Mouse (Mus musculus) kidney, embryonic 15.5 days (tissue): ENCODE data around the gene Sgtb. TPM values are rescaled to one million over a fixed set of nuclear protein-coding genes. Genes with fewer than 3 reads are reported as not detected.
A peak's percentile ranks its signal among the peaks of the same experiment; 100 is the strongest.

Experiments used
- ATAC-seq: fragments of 200-750 bp; cut with Nextera tagmentation; replicated peaks from 2 replicates; pipeline ENCODE4 v1.8.0; 2017; ENCODE audit warnings: moderate TSS enrichment; ENCODE audit not compliant: low FRiP score
- H3K27ac ChIP-seq: fragments of 300-500 bp; sonication (generic); 2 replicates; pipeline ENCODE4 v1.5.1; 2015; ENCODE audit warnings: mild to moderate bottlenecking, inconsistent platforms
- H3K27me3 ChIP-seq: fragments of 300-500 bp; sonication (generic); 2 replicates; pipeline ENCODE4 v1.6.1; 2015; ENCODE audit warnings: inconsistent platforms
- H3K36me3 ChIP-seq: fragments of 300-500 bp; sonication (generic); 2 replicates; pipeline ENCODE4 v1.6.1; 2015; ENCODE audit warnings: inconsistent platforms
- H3K4me1 ChIP-seq: fragments of 300-500 bp; sonication (generic); 2 replicates; pipeline ENCODE4 v1.6.1; 2015; ENCODE audit warnings: inconsistent platforms
- H3K4me2 ChIP-seq: fragments of 300-500 bp; sonication (generic); 2 replicates; pipeline ENCODE4 v1.6.1; 2015; ENCODE audit warnings: moderate library complexity, mild to moderate bottlenecking, inconsistent platforms
- H3K4me3 ChIP-seq: fragments of 300-500 bp; sonication (generic); replicated peaks from 2 replicates; pipeline ENCODE4 v1.5.1; 2015; ENCODE audit warnings: mild to moderate bottlenecking, inconsistent platforms
- H3K9ac ChIP-seq: fragments of 300-500 bp; sonication (generic); 2 replicates; pipeline ENCODE4 v1.6.1; 2015; ENCODE audit warnings: mild to moderate bottlenecking, inconsistent platforms
- H3K9me3 ChIP-seq: fragments of 300-500 bp; sonication (generic); replicated peaks from 2 replicates; pipeline ENCODE4 v1.6.1; 2016; ENCODE audit warnings: inconsistent platforms
- WGBS: fragments of 180-500 bp; shearing (Covaris S2); methylation state at CpG from one replicate; pipeline ENCODE4 v1.1.7; 2015; ENCODE audit warnings: mixed read lengths; 5-methylcytosine and 5-hydroxymethylcytosine counted together
- polyA plus RNA-seq: library from polyadenylated mRNA; unstranded; fragments of >200 nt; fragmentation: Nextera tagmentation; extraction: Ambion mirVana; gene quantifications from 2 replicates; pipeline ENCODE4 v1.2.1, GENCODE M21; 2015

Sgtb gene
- polyA plus RNA-seq, 1 experiment from 2014 or later: 6.5 TPM

- Histone ChIP-seq H3K9ac (no peak overlapping the region), H3K4me1 (no peaks in the 10 kb centered on the region), H3K27ac (no peak overlapping the region), H3K4me2 (no peak overlapping the region), H3K36me3 (no peaks in the 10 kb centered on the region), H3K4me3 (no peak overlapping the region), H3K9me3 (no peaks in the 10 kb centered on the region), H3K27me3 (no peaks in the 10 kb centered on the region)
- ATAC-seq: no peak
- WGBS: 75% methylated on average over 2 of the region's 2 CpGs
Observed at GRCm38 (mm10) chr13:104084600-104084999, 24.9 kb upstream of the Sgtb start.

GRCm38 (mm10) chr13:104089387-104089786 is 20.2 kb upstream of the Sgtb start:
- no peaks in the 10 kb centered on the region for H3K27me3 ChIP-seq
- no peak overlapping the region for H3K9ac ChIP-seq
- no peak overlapping the region for H3K27ac ChIP-seq
- no peaks in the 10 kb centered on the region for H3K4me1 ChIP-seq
- no peaks in the 10 kb centered on the region for H3K9me3 ChIP-seq
- no peak overlapping the region for H3K4me3 ChIP-seq
- no peak overlapping the region for H3K4me2 ChIP-seq
- 5% methylated on average over 1 of the region's 1 CpGs for WGBS
- H3K36me3 ChIP-seq: no peaks in the 10 kb centered on the region
- ATAC-seq: peak; percentile 83

- Histone ChIP-seq H3K36me3 (no peaks in the 10 kb centered on the region), H3K4me1 (no peaks in the 10 kb centered on the region), H3K27ac (no peak overlapping the region), H3K4me2 (no peak overlapping the region), H3K9ac (no peak overlapping the region), H3K9me3 (no peaks in the 10 kb centered on the region), H3K27me3 (no peaks in the 10 kb centered on the region), H3K4me3 (no peak overlapping the region)
- no peak for ATAC-seq
- WGBS: 31% methylated on average over 1 of the region's 1 CpGs
Observed at GRCm38 (mm10) chr13:104091734-104092133, 17.8 kb upstream of the Sgtb start.

GRCm38 (mm10) chr13:104094531-104095385 is 14.8 kb upstream of the Sgtb start:
- Histone ChIP-seq H3K4me2 (no peak overlapping the region), H3K9ac (no peak overlapping the region), H3K27ac (no peak overlapping the region), H3K4me1 (no peaks in the 10 kb centered on the region), H3K27me3 (no peaks in the 10 kb centered on the region), H3K4me3 (no peak overlapping the region), H3K36me3 (no peaks in the 10 kb centered on the region), H3K9me3 (no peaks in the 10 kb centered on the region)
- ATAC-seq: no peak
- WGBS: 77% methylated on average over 11 of the region's 11 CpGs

GRCm38 (mm10) chr13:104095955-104096354 is 13.6 kb upstream of the Sgtb start:
- no peaks in the 10 kb centered on the region for H3K9me3 ChIP-seq
- H3K27ac ChIP-seq: no peak overlapping the region
- H3K4me2 ChIP-seq: no peak overlapping the region
- no peak for ATAC-seq
- H3K36me3 ChIP-seq: no peaks in the 10 kb centered on the region
- no peaks in the 10 kb centered on the region for H3K4me1 ChIP-seq
- 77% methylated on average over 7 of the region's 7 CpGs for WGBS
- H3K4me3 ChIP-seq: no peak overlapping the region
- H3K27me3 ChIP-seq: no peaks in the 10 kb centered on the region
- no peak overlapping the region for H3K9ac ChIP-seq

GRCm38 (mm10) chr13:104097190-104097589 is 12.4 kb upstream of the Sgtb start:
- 97% methylated on average over 7 of the region's 7 CpGs for WGBS
- H3K36me3 ChIP-seq: no peaks in the 10 kb centered on the region
- no peaks in the 10 kb centered on the region for H3K4me1 ChIP-seq
- no peaks in the 10 kb centered on the region for H3K9me3 ChIP-seq
- H3K4me2 ChIP-seq: no peak overlapping the region
- H3K27ac ChIP-seq: no peak overlapping the region
- no peak overlapping the region for H3K9ac ChIP-seq
- no peak for ATAC-seq
- H3K4me3 ChIP-seq: no peak overlapping the region
- H3K27me3 ChIP-seq: no peaks in the 10 kb centered on the region

GRCm38 (mm10) chr13:104100416-104100815 is 9.1 kb upstream of the Sgtb start:
- Histone ChIP-seq H3K27ac (no peak overlapping the region), H3K4me1 (no peaks in the 10 kb centered on the region), H3K4me3 (no peak overlapping the region), H3K36me3 (peaks cover 5% of the 10 kb centered on the region), H3K9me3 (peaks cover 6% of the 10 kb centered on the region; the same call in 1 of the 2 replicates), H3K4me2 (no peak overlapping the region), H3K27me3 (no peaks in the 10 kb centered on the region), H3K9ac (no peak overlapping the region)
- WGBS: 92% methylated on average over 4 of the region's 4 CpGs
- ATAC-seq: no peak

- Histone ChIP-seq H3K4me1 (no peaks in the 10 kb centered on the region), H3K4me2 (no peak overlapping the region), H3K27me3 (no peaks in the 10 kb centered on the region), H3K9me3 (peaks cover 6% of the 10 kb centered on the region; the same call in 1 of the 2 replicates), H3K27ac (no peak overlapping the region), H3K4me3 (no peak overlapping the region), H3K36me3 (peaks cover 5% of the 10 kb centered on the region), H3K9ac (no peak overlapping the region)
- 89% methylated on average over 5 of the region's 5 CpGs for WGBS
- ATAC-seq: no peak
Observed at GRCm38 (mm10) chr13:104101606-104102235, 7.8 kb upstream of the Sgtb start.

- WGBS: 2% methylated on average over 24 of the region's 24 CpGs
- H3K9me3 ChIP-seq: peaks cover 6% of the 10 kb centered on the region; the same call in 1 of the 2 replicates
- H3K36me3 ChIP-seq: peaks cover 3% of the 10 kb centered on the region
- H3K27ac ChIP-seq: peak overlapping the region; percentile 76
- peak overlapping the region; percentile 93 for H3K4me3 ChIP-seq
- H3K9ac ChIP-seq: peak overlapping the region; percentile 66
- ATAC-seq: peak; percentile 23; the same call in 1 of the 2 replicates
- H3K4me2 ChIP-seq: peak overlapping the region; percentile 98
- no peaks in the 10 kb centered on the region for H3K27me3 ChIP-seq
- H3K4me1 ChIP-seq: peaks cover 21% of the 10 kb centered on the region
Observed at GRCm38 (mm10) chr13:104108651-104109287, 772 bp upstream of the Sgtb start.

- Histone ChIP-seq H3K4me1 (peaks cover 21% of the 10 kb centered on the region), H3K27me3 (no peaks in the 10 kb centered on the region), H3K27ac (peak overlapping the region; percentile 71), H3K4me3 (peak overlapping the region; percentile 93), H3K9me3 (no peaks in the 10 kb centered on the region), H3K4me2 (peak overlapping the region; percentile 98), H3K36me3 (no peaks in the 10 kb centered on the region), H3K9ac (peak overlapping the region; percentile 71)
- 1% methylated on average over 36 of the region's 38 CpGs for WGBS
- ATAC-seq: peak; percentile 79
Observed at GRCm38 (mm10) chr13:104109816-104110521, 428 bp downstream of the Sgtb start.

GRCm38 (mm10) chr13:104110526-104110925 is 985 bp downstream of the Sgtb start:
- Histone ChIP-seq H3K9me3 (no peaks in the 10 kb centered on the region), H3K27me3 (no peaks in the 10 kb centered on the region), H3K9ac (peak overlapping the region; percentile 71), H3K4me2 (peak overlapping the region; percentile 98), H3K36me3 (no peaks in the 10 kb centered on the region), H3K4me1 (peaks cover 21% of the 10 kb centered on the region), H3K27ac (0 out of 2 replicates have a peak overlapping the region, but pooled peaks have one; percentile 71), H3K4me3 (peak overlapping the region; percentile 93)
- no peak for ATAC-seq
- 48% methylated on average over 7 of the region's 7 CpGs for WGBS
